Comparison of ENCODE assay signal across 21 mouse cellular contexts in genomic region chr3:105755123-105755522, GRCm38 (mm10). TPM values are rescaled to one million over a fixed set of nuclear protein-coding genes. Genes with fewer than 3 reads are reported as not detected.
DNase-seq lines count a peak whose midpoint lies in the region; ATAC-seq and TF ChIP-seq lines count a peak whose summit lies in the region.
"Had no signal": no experiment of that assay in that cellular context is flagged by ENCODE, and none has a peak within 500 bp of the region (broad histone marks: within the 10 kb centered on the region; RNA-seq: fewer than 3 reads in every experiment).

No protein-coding gene starts in this region.

- TF ChIP-seq EP300 in lung, postnatal 0 days (IDR thresholded peaks at IDR 0.05) = peak; percentile 74

- peak; percentile 28 to 54 for DNase-seq in lung, adult 18-20 months
- no peak for DNase-seq in lung, postnatal 10 days
- peak; percentile 85 for DNase-seq in lung, postnatal 0 days (ENCODE audit: low spot score)
- no peak for DNase-seq in lung, postnatal 14 days
- peak; percentile 65 for DNase-seq in lung, postnatal 25 days (ENCODE audit: low spot score)
- peak; percentile 69 for DNase-seq in lung, postnatal 36 days
- DNase-seq in gastrocnemius, postnatal 14 days = no peak
- no peak for DNase-seq in embryo, embryonic 10.5 days (ENCODE audit: low spot score)
- DNase-seq: adrenal gland, adult 2 months; adrenal gland, postnatal 10 days; adrenal gland, postnatal 25 days; cerebellum, adult 11 months; cerebellum, adult 18-20 months; cerebellum, adult 8-10 months; cerebellum, adult 9-11 months; cerebellum, postnatal 14 days; cerebellum, postnatal 36 days had no signal

- H3K9me3 ChIP-seq in lung, postnatal 0 days (ENCODE audit: low read length) = no peaks in the 10 kb centered on the region
- H3K9me3 ChIP-seq: embryonic facial prominence, embryonic 10.5 days; embryonic facial prominence, embryonic 12.5 days; forebrain, embryonic 13.5 days; forebrain, embryonic 15.5 days had no signal

- H3K27ac ChIP-seq in lung, postnatal 0 days (ENCODE audit: low read length) = peak overlapping the region; percentile 58
- H3K27ac ChIP-seq: embryonic facial prominence, embryonic 10.5 days; embryonic facial prominence, embryonic 12.5 days; forebrain, embryonic 13.5 days; forebrain, embryonic 15.5 days had no signal

- H3K36me3 ChIP-seq in lung, postnatal 0 days (ENCODE audit: insufficient read depth, low read length) = no peaks in the 10 kb centered on the region
- H3K36me3 ChIP-seq: embryonic facial prominence, embryonic 10.5 days; embryonic facial prominence, embryonic 12.5 days; forebrain, embryonic 15.5 days had no signal

- intact Hi-C loops in gastrocnemius, postnatal 14 days (cut with DNase I; ENCODE audit: low total_unique reads) = no loop called here

- H3K4me3 ChIP-seq in lung, postnatal 0 days (ENCODE audit: low read depth, low read length) = no peak overlapping the region
- H3K4me3 ChIP-seq: embryonic facial prominence, embryonic 10.5 days; embryonic facial prominence, embryonic 12.5 days; forebrain, embryonic 13.5 days; forebrain, embryonic 15.5 days had no signal

- no peak overlapping the region for H3K4me2 ChIP-seq in lung, postnatal 0 days (replicated peaks; ENCODE audit: low read depth, low read length)
- H3K4me2 ChIP-seq: embryonic facial prominence, embryonic 12.5 days; forebrain, embryonic 13.5 days; forebrain, embryonic 15.5 days had no signal

- H3K4me1 ChIP-seq in lung, postnatal 0 days (ENCODE audit: insufficient read depth, low read depth, low read length) = peaks cover 14% of the 10 kb centered on the region; the same call in 1 of the 2 replicates

- WGBS in lung, postnatal 0 days = 62% methylated on average over 9 of the region's 9 CpGs

- no peak for TF ChIP-seq CTCF in lung, postnatal 0 days (IDR thresholded peaks at IDR 0.05)

- ATAC-seq in lung, postnatal 0 days = peak; percentile 89
- ATAC-seq: forebrain, embryonic 13.5 days; forebrain, embryonic 15.5 days had no signal

- no peaks in the 10 kb centered on the region for H3K27me3 ChIP-seq in lung, postnatal 0 days (replicated peaks; ENCODE audit: insufficient read depth, low read length)
- H3K27me3 ChIP-seq: embryonic facial prominence, embryonic 12.5 days; forebrain, embryonic 13.5 days; forebrain, embryonic 15.5 days had no signal

- no peak overlapping the region for H3K9ac ChIP-seq in lung, postnatal 0 days (replicated peaks; ENCODE audit: low read depth)
- H3K9ac ChIP-seq: embryonic facial prominence, embryonic 12.5 days; forebrain, embryonic 13.5 days; forebrain, embryonic 15.5 days had no signal

RNA-seq across cellular contexts. Expression of gene Rap1a, which starts 46.0 kb away (rescaled TPM):
- polyA plus RNA-seq in lung, postnatal 0 days (2015; fragmentation: Nextera tagmentation; extraction: Ambion mirVana) = 166 and 190 TPM in 2 replicates
- 100 to 1,000 TPM in 1 of 2 experiments, 10 to 100 TPM in 1; 95.3 to 107 TPM for total RNA-seq in gastrocnemius, postnatal 14 days (2021)

RNA-seq across cellular contexts. Expression of gene Inka2, which starts 50.7 kb away (rescaled TPM):
- 2.7 and 3.9 TPM in 2 replicates for polyA plus RNA-seq in lung, postnatal 0 days (2015; fragmentation: Nextera tagmentation; extraction: Ambion mirVana)
- 1 to 10 TPM; 5.7 to 8.8 TPM for total RNA-seq in gastrocnemius, postnatal 14 days (2021)

Comparison
In these comparisons a context has a peak if more than half of its experiments do, and no peak if none do; other contexts are left out.
1. DNase-seq: peak in lung, adult 18-20 months (2 of 2), lung, postnatal 0 days (single experiment), lung, postnatal 25 days (single experiment) and lung, postnatal 36 days (single experiment); none in lung, postnatal 10 days (single experiment), lung, postnatal 14 days (single experiment), gastrocnemius, postnatal 14 days (single experiment) and embryo, embryonic 10.5 days (single experiment).